Mouse (Mus musculus) megakaryocyte progenitor cell, adult 5-6 weeks (primary cell): ENCODE measurements around the gene Iqschfp. TPM values are rescaled to one million over a fixed set of nuclear protein-coding genes. Genes with fewer than 3 reads are reported as not detected.
A peak's percentile ranks its signal among the peaks of the same experiment; 100 is the strongest.

Experiments used
- ATAC-seq: replicated peaks from 2 replicates; pipeline ENCODE4 v1.8.0; 2016; ENCODE audit warnings: mild to moderate bottlenecking, moderate TSS enrichment, inconsistent platforms; ENCODE audit not compliant: poor library complexity
- total RNA-seq, 2 experiments: library from RNA; stranded (forward) in 1 of 2; stranded (reverse) in 1 of 2; fragments of 157-497, 149-512 nt in 1 of 2; fragments of 200-1000 nt in 1 of 2; gene quantifications; 2 replicates each; pipeline versions ENCODE4 v1.2.3 to v1.2.4; 2015 to 2017

Gene Iqschfp
- total RNA-seq, 2 experiments from 2014 or later, result not detected

- no peak for ATAC-seq
These were observed 309.2 kb downstream of the Iqschfp start for GRCm38 (mm10) chr3:68201214-68201613.

GRCm38 (mm10) chr3:68202162-68202902, 310.3 kb downstream of the Iqschfp start:
- ATAC-seq, result no peak

GRCm38 (mm10) chr3:68203934-68204467, 312.0 kb downstream of the Iqschfp start:
- no peak for ATAC-seq

- no peak for ATAC-seq
These were observed 318.4 kb downstream of the Iqschfp start for GRCm38 (mm10) chr3:68210422-68210821.

GRCm38 (mm10) chr3:68221452-68221851, 329.4 kb downstream of the Iqschfp start:
- peak; percentile 50 for ATAC-seq

GRCm38 (mm10) chr3:68239887-68240286, 347.9 kb downstream of the Iqschfp start:
- no peak for ATAC-seq

GRCm38 (mm10) chr3:68243239-68243638, 351.2 kb downstream of the Iqschfp start:
- no peak for ATAC-seq

- ATAC-seq, result no peak
These were observed 354.1 kb downstream of the Iqschfp start for GRCm38 (mm10) chr3:68246154-68246553.

GRCm38 (mm10) chr3:68250589-68250988, 358.6 kb downstream of the Iqschfp start:
- no peak for ATAC-seq

GRCm38 (mm10) chr3:68252335-68252734, 360.3 kb downstream of the Iqschfp start:
- ATAC-seq, result no peak

GRCm38 (mm10) chr3:68262304-68262703, 370.3 kb downstream of the Iqschfp start:
- ATAC-seq, result no peak

- no peak for ATAC-seq
These were observed 375.9 kb downstream of the Iqschfp start for GRCm38 (mm10) chr3:68267905-68268304.

- ATAC-seq, result no peak
These were observed 377.2 kb downstream of the Iqschfp start for GRCm38 (mm10) chr3:68269251-68269650.

GRCm38 (mm10) chr3:68270246-68270645, 378.2 kb downstream of the Iqschfp start:
- ATAC-seq, result no peak

GRCm38 (mm10) chr3:68271457-68271856, 379.4 kb downstream of the Iqschfp start:
- ATAC-seq, result no peak

- ATAC-seq, result no peak
These were observed 379.8 kb downstream of the Iqschfp start for GRCm38 (mm10) chr3:68271881-68272280.

- no peak for ATAC-seq
These were observed 391.0 kb downstream of the Iqschfp start for GRCm38 (mm10) chr3:68282844-68283594.

GRCm38 (mm10) chr3:68283595-68283991, 391.6 kb downstream of the Iqschfp start:
- no peak for ATAC-seq

- no peak for ATAC-seq
These were observed 392.5 kb downstream of the Iqschfp start for GRCm38 (mm10) chr3:68284500-68284899.

GRCm38 (mm10) chr3:68296752-68297151, 404.7 kb downstream of the Iqschfp start:
- no peak for ATAC-seq

GRCm38 (mm10) chr3:68305647-68306046, 413.6 kb downstream of the Iqschfp start:
- ATAC-seq, result no peak

- no peak for ATAC-seq
These were observed 414.7 kb downstream of the Iqschfp start for GRCm38 (mm10) chr3:68306726-68307125.
